Mouse (Mus musculus): Measurements from ENCODE around the gene Fgf15.
A peak's percentile ranks its signal among the peaks of the same experiment; 100 is the strongest.

DNA sequence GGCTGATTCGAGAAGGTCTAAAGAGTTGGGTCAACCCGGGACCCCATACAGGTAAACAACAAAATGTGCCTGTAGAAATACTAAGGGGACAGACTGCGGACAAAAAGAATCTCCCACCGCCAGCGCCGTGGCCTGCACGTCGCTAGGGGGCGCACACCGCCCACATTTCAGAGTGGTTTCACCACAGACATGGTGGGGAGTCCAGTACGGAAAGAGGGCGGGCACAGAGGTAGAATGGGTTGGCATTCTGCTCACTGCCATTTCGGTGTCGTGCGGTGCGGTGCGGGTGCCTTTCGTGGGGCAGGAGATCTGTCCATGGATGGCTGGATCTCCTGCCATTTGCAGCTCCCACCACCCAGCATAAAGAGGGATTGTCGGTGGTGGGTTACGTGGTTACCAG is 41.2 kb downstream of the Fgf15 start:
- TF ChIP-seq CTCF (IDR thresholded peaks at IDR 0.05; ENCODE audit: low read depth) (peak; percentile 99), EP300 (optimal IDR thresholded peaks at IDR 0.05) (no peak)

All from stomach, postnatal 0 days (tissue).